Mouse (Mus musculus): ENCODE measurements around the gene Ints6.

- no peak for TF ChIP-seq CTCF (IDR thresholded peaks at IDR 0.05; ENCODE audit: low read depth, low read length)
- no peak for TF ChIP-seq GATA1 (IDR thresholded peaks at IDR 0.05; ENCODE audit: borderline replicate concordance, low read length)
- TF ChIP-seq TAL1 (conservative IDR thresholded peaks at IDR 0.05; ENCODE audit: low read depth, low read length), result no peak
- no peak for TF ChIP-seq POLR2AphosphoS5 (IDR thresholded peaks at IDR 0.05; ENCODE audit: insufficient replicate concordance, low read depth, low read length)
- no peak for TF ChIP-seq GATA2 (IDR thresholded peaks at IDR 0.05; ENCODE audit: borderline replicate concordance, low read depth, low read length)
Observed at GRCm38 (mm10) chr14:62761943-62762342, 974 bp upstream of the Ints6 start.

All from G1E (cell line).